Mouse (Mus musculus) frontal cortex, adult (tissue): Measurements from ENCODE around the gene Kat8.
"Not testable (repeated sequence)": the region's sequence is repeated elsewhere in the genome, so short reads cannot be mapped to it uniquely, and the experiment has no call there.

Source experiments
- ATAC-seq: cut with Nextera tagmentation; 2 replicates; pipeline ENCODE4 v1.9.2; 2017; ENCODE audit warnings: mild to moderate bottlenecking, moderate library complexity, mixed read lengths; ENCODE audit not compliant: low TSS enrichment

The Kat8 gene

GRCm38 (mm10) chr7:127931351-127932135 is 19.2 kb downstream of the Kat8 start:
- no peak for ATAC-seq

GRCm38 (mm10) chr7:127932273-127933031 is 20.1 kb downstream of the Kat8 start:
- ATAC-seq, result no peak

GRCm38 (mm10) chr7:127934075-127934474 is 21.8 kb downstream of the Kat8 start:
- no peak for ATAC-seq

- peak; percentile 97 for ATAC-seq
Measured at GRCm38 (mm10) chr7:127935028-127935722, 22.9 kb downstream of the Kat8 start.

- ATAC-seq, result peak; percentile 33
Measured at GRCm38 (mm10) chr7:127935748-127936159, 23.4 kb downstream of the Kat8 start.

- no peak; the same call in 1 of the 2 replicates for ATAC-seq
Measured at GRCm38 (mm10) chr7:127936216-127936884, 24.0 kb downstream of the Kat8 start.

GRCm38 (mm10) chr7:127942097-127942496 is 29.8 kb downstream of the Kat8 start:
- ATAC-seq, result not testable (repeated sequence)

- ATAC-seq, result no peak
Measured at GRCm38 (mm10) chr7:127944614-127945013, 32.3 kb downstream of the Kat8 start.

GRCm38 (mm10) chr7:127946470-127947023 is 34.2 kb downstream of the Kat8 start, which contains the start of gene Prss36:
Gene Prss36 (minus strand): TSS chr7:127946725.
- ATAC-seq, result no peak

- no peak for ATAC-seq
Measured at GRCm38 (mm10) chr7:127952864-127953581, 40.7 kb downstream of the Kat8 start.

- no peak for ATAC-seq
Measured at GRCm38 (mm10) chr7:127959364-127959763, 47.0 kb downstream of the Kat8 start.

GRCm38 (mm10) chr7:127966371-127966918 is 54.1 kb downstream of the Kat8 start:
- no peak for ATAC-seq

- ATAC-seq, result peak; percentile 94
Measured at GRCm38 (mm10) chr7:127967004-127967921, 54.9 kb downstream of the Kat8 start, which contains the start of gene Fus. Gene Fus (plus strand): TSS chr7:127967457.

- peak; percentile 59; the same call in 1 of the 2 replicates for ATAC-seq
Measured at GRCm38 (mm10) chr7:127967922-127968828, 55.9 kb downstream of the Kat8 start.

- no peak for ATAC-seq
Measured at GRCm38 (mm10) chr7:127974413-127974930, 62.2 kb downstream of the Kat8 start.
